Mouse (Mus musculus): Measurements from ENCODE around the gene Nes.

DNA sequence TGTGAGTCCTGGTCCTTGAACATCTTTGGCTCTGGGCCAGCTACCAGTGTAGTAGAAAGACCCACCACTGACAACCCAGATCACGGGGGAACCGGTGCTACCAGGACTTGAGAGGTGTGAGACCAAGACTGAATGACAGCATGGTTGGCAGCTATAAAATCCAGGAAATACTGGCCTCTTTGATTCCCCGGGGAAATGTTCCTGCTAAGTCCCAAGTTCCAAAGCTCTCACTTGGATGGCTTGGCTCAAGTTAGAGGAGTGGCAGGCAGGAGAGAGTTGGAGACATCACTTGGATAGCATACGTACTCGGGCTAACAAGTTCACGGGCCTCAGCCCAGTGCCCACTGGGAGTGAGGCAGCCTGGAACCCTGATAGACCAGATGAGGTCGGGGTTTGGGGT, 27.3 kb upstream of the Nes start:
- TF ChIP-seq GATA1 (IDR thresholded peaks at IDR 0.05; ENCODE audit: borderline replicate concordance, low read length) = no peak
- no peak for TF ChIP-seq FLI1 (IDR thresholded peaks at IDR 0.05; ENCODE audit: low read length)

Data from megakaryocyte, embryonic 14.5 days (primary cell).